Mouse (Mus musculus) right cerebral cortex, postnatal 25 days (tissue): ENCODE results near the gene Gm43191.

Experiments used
- DNase-seq: peaks from one replicate; pipeline ENCODE4 v3.0.0; 2022

Gene Gm43191

GRCm38 (mm10) chr3:116620636-116621370 lies 60.3 kb downstream of the Gm43191 start:
- DNase-seq: no peak

DNA sequence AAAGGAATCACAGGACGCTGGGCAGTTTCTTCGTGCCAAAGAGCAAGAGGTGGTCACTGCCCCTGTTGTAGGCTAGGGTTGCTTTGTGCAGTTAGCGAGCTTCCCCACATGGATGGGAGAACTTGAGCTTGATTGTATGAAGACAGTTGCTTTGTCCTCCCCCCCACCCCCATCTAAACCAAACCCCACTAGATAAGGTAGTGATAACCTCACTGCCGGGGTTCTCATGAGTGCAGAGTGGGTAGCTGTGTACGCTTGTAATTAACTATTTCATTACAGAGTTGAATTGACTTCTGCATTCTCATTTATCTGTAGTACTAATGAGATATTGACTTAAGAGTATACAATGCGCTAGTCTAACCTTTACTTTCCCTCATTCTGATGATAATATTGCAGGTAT lies 62.2 kb downstream of the Gm43191 start:
- DNase-seq: no peak

- no peak for DNase-seq
These were observed 65.6 kb downstream of the Gm43191 start for GRCm38 (mm10) chr3:116615318-116616068.

- DNase-seq: no peak
These were observed 66.7 kb downstream of the Gm43191 start, which contains the start of gene Trmt13 for GRCm38 (mm10) chr3:116614295-116614892. Trmt13 (minus strand) TSS chr3:116614587.

GRCm38 (mm10) chr3:116604570-116604969 lies 76.5 kb downstream of the Gm43191 start:
- DNase-seq: no peak

DNA sequence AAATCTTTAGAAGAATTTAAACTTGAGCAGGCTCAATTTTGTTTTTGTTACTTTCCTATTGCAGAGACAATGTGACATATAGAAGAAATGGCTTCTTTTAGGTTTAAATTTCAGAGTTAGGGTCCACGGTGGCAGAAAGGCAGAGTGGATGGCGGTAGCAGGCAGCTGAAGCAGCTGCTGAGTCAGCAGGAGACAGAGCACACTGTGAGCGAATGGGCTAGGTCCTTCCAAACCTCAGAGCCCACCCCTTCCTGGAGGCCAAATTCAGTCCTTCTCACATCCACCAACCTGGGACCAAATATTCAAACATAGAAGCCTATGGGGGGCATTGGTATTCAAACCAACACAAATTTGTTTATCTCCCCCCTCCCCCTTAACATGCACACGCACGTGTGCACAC lies 79.3 kb downstream of the Gm43191 start:
- DNase-seq: no peak

DNA sequence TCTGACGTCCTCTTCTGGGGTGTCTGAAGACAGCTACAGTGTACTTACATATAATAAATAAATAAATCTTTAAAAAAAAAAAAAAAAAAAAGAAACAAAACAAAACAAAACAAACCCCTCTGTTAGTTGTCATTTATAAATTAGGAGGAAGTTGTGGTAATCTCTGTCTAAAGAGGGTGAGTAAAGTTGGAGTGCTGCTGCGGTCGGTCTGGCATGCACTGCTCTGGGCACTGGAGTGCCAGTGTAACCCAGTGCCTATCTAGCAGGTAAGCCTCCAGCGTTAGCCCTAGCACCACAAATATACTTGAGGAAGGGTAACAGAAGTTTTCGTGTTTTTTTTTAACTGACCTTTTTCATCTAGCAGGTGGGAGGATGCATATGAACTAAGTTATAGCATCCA lies 80.1 kb downstream of the Gm43191 start:
- no peak for DNase-seq

DNA sequence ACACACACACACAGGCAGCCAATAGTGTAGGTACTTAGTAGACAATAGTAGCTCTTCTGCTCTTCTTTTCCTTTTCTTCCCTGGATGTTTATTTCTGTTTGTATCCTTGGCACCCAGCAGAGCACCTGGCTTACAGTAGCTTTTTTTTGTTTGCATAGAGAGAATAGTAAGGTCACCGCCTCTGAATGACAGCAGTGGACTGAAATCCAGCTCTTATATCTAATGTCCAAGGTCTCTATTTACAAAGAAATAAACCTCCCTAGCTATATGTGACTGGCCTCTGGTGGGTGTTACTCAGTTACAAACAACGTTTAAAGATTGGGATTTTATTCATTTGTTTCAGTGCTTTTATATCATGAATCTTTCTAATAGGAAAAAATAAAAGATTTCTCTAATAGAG lies 81.4 kb downstream of the Gm43191 start:
- DNase-seq: no peak

DNA sequence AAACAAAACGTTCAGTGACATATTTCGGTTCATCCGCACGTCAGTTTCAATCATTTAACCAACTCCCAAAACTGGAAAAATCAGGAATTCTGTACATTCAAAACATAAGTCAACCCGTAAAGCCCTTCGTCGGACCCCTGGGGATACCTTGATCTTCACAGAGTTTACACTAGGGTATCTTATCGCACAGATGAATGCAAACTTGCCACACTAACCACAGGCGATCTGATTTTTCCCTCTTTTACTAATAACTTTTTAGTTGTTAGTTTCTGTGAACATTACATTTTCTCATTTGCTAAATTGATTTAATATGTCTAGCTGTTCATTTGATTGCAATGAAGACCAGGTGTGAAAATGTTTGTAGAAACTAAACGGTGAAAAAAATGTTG lies 85.5 kb downstream of the Gm43191 start:
- DNase-seq: no peak

GRCm38 (mm10) chr3:116594728-116595602 lies 86.1 kb downstream of the Gm43191 start, which contains the start of gene Sass6:
Sass6 (plus strand) TSS chr3:116594982.
- DNase-seq: peak; percentile 97

DNA sequence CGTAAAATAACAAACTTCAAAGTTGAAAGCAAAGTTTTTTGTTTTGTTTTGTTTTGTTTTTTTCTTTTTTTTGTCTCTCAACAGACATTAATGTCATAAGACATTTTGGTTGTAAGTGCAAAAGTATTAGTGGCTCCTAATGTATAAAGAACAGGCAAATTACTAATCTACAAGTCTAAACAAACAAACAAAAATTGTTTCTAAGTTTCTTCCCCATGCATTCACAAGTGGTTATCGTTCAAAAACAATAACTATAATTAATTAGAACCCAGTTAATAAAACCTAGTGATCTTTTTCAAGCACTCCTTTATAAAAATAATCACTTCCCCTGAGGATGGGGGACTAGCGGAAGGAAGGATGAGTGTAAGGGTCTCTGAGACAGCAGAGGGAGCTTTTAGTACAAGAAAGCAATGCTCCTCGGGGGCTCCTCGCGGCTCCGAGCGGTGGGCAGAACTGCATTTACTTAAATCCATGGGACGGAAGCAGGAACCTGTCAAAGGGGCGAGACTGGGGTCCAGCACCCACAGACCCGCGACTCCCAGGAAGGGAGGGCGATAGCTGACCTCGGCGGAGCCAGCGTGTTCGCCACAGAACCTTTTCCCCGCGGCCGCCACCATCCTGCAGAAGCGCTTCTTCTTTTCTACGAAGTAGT lies 86.9 kb downstream of the Gm43191 start:
- DNase-seq: no peak
